Mouse (Mus musculus) gastrocnemius, adult 2 months (tissue): Measurements from ENCODE around the gene Klk7. TPM values are rescaled to one million over a fixed set of nuclear protein-coding genes. Genes with fewer than 3 reads are reported as not detected.

ENCODE experiments used
- DNase-seq: peaks from one replicate; pipeline ENCODE4 v3.0.0; 2022
- H3K27ac ChIP-seq: fragments of 200-600 bp; 2 replicates; pipeline ENCODE4 v1.8.1; 2022; ENCODE audit warnings: mild to moderate bottlenecking
- H3K4me3 ChIP-seq: fragments of 200-600 bp; 2 replicates; pipeline ENCODE4 v1.8.1; 2022; ENCODE audit warnings: mild to moderate bottlenecking, moderate library complexity
- CTCF ChIP-seq: fragments of 200-600 bp; IDR thresholded peaks from 2 replicates; pipeline ENCODE4 v1.8.1; 2022; ENCODE audit warnings: antibody characterized with exemption, mild to moderate bottlenecking, moderate library complexity
- intact Hi-C: fragments of 180-260 bp; cut with DNase I; formaldehyde crosslinking; loops from one replicate; pipeline ENCODE4 v1.15.1; 2025
- long read RNA-seq, 2 experiments: library from polyadenylated mRNA; stranded (forward); transcript quantifications; one replicate each; pipeline ENCODE4 v2.0.0; 2021
- total RNA-seq, 2 experiments: library from RNA; stranded (reverse); gene quantifications; 2 replicates each; pipeline ENCODE4 v1.2.3; 2021

The Klk7 gene
- total RNA-seq: not detected
- long read RNA-seq, experiment 1, partial matches to known transcripts: 0 of 1 reads
- long read RNA-seq, experiment 1, other reads (novel, unspliced or antisense): 1 of 1 reads
- long read RNA-seq, experiment 2: 0 reads

DNA sequence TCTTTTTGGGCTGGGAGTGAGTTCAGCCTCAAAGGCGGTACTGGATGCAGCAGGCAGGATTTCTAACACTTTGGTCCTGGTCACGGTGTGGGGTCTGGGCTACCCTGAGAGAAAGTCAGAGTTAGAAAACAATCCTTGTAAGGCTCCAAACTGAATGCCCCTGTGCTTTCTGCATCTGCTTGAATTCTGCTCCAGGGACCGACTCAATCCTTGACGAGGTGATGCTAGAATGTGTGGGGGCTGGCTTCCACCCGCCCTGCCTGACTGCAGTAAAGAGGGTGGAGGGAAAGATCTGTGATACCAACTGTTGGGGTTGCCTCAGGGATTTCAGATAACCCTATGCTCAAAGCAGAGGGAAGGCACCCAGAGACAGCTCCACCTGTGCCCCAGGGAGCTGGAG, at the start of gene Klk7:
Gene Klk7, plus strand, starts transcription at position 301 of the 400 bp plus-strand sequence.
- TF ChIP-seq CTCF: no peak
- H3K27ac ChIP-seq: no peak within 1 kb of the TSS
- H3K4me3 ChIP-seq: no peak within 1 kb of the TSS
- intact Hi-C loops: no loop called here
- DNase-seq: no peak

DNA sequence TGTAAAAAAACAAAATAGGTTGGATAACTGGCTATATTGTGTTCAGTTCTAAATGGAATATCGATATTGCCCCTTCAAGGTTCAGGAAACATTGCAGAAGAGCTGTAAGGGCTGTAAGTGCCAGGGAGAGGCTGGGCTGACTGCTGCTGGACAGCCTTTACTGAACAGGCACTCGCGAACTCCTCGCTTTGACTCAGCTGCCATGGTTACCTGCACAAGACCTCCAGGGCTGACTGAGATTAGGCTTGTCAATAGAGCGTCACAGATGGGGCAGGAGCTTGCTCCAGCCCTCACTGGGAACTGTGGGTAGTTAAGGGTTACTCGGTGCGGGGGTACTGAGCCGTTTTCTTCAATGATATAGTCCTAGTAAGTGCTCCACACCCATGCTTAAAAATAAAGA, 44.6 kb upstream of the Klk7 start:
- no peak overlapping the region for H3K4me3 ChIP-seq
- no peak overlapping the region for H3K27ac ChIP-seq
- intact Hi-C loops: no loop called here
- DNase-seq: no peak
- no peak for TF ChIP-seq CTCF

GRCm38 (mm10) chr7:43768597-43768996, 42.5 kb upstream of the Klk7 start, which contains the start of gene Klk12:
Gene Klk12, plus strand, starts transcription at chr7:43768897.
- intact Hi-C loops: no loop called here
- no peak within 1 kb of the TSS for H3K27ac ChIP-seq
- no peak within 1 kb of the TSS for H3K4me3 ChIP-seq
- TF ChIP-seq CTCF: no peak
- no peak for DNase-seq

DNA sequence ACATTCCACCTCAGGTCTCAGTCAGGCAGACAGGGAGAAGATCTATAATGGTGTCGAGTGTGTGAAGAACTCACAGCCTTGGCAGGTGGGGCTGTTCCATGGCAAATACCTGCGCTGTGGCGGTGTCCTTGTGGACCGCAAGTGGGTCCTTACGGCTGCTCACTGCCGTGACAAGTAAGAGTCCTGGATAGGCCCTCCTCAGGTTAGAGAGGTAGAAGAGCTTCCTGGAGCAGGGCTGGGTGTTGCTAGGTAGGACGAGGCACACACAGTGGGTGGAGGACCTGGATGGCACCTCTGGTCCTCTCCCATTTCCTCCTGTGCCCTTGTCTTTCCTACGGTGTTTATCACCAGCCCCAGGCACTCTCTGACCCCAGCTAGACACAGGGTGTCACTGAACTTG, 41.5 kb upstream of the Klk7 start:
- H3K4me3 ChIP-seq: no peak overlapping the region
- no peak for DNase-seq
- no peak overlapping the region for H3K27ac ChIP-seq
- no peak for TF ChIP-seq CTCF
- intact Hi-C loops: no loop called here

GRCm38 (mm10) chr7:43770701-43771100, 40.4 kb upstream of the Klk7 start:
- no peak overlapping the region for H3K27ac ChIP-seq
- no peak overlapping the region for H3K4me3 ChIP-seq
- DNase-seq: no peak
- intact Hi-C loops: no loop called here
- TF ChIP-seq CTCF: no peak

- no peak overlapping the region for H3K4me3 ChIP-seq
- intact Hi-C loops: no loop called here
- no peak for TF ChIP-seq CTCF
- DNase-seq: no peak
- H3K27ac ChIP-seq: no peak overlapping the region
Measured at GRCm38 (mm10) chr7:43771916-43772315, 39.2 kb upstream of the Klk7 start.

DNA sequence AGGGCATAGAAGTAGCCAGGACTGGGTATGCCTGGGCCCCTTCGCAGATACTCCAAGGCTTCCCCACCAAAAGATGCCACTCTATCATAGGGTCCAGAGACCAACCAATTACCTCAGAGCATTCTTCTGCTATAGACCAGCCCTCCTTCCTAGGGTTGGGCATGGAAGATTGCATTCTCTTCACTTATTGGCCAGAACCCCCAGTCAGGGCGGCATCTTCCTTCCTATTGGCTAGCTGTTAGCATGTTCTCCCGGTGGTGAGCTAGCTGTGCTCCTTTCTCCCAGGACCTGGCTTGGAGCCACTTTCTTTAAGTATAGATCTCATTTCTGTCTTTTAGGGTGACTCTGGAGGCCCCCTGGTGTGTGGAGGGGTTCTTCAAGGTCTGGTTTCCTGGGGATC, 38.2 kb upstream of the Klk7 start:
- intact Hi-C loops: no loop called here
- DNase-seq: no peak
- no peak overlapping the region for H3K27ac ChIP-seq
- H3K4me3 ChIP-seq: no peak overlapping the region
- TF ChIP-seq CTCF: no peak

- no peak within 1 kb of the TSS for H3K27ac ChIP-seq
- TF ChIP-seq CTCF: no peak
- no peak for DNase-seq
- intact Hi-C loops: no loop called here
- no peak within 1 kb of the TSS for H3K4me3 ChIP-seq
Measured at GRCm38 (mm10) chr7:43774364-43774763, 36.7 kb upstream of the Klk7 start, which contains the start of gene Klk11. Gene Klk11, plus strand, starts transcription at chr7:43774604.

DNA sequence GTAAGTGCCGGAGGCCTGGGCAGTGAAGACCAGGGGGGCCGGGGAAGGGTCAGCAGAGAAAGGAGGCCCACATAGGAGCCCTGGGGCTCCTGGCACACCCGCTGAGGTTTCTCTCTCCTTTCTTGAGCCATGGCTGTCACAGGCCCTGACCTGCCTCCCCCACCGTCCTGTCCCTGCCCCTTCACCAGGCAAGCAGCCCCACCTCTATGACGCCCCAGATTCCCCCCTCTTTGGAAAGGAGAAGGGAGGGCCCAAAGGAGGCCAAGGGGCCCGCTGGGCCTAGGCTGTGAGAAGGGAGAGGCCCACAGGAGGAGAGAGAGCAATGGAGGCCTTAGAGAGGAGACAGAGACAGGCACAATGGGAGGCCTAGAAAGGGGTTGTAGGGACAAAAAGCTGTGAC, 36.3 kb upstream of the Klk7 start:
- no peak for TF ChIP-seq CTCF
- Histone ChIP-seq H3K4me3 (no peak overlapping the region), H3K27ac (no peak overlapping the region)
- intact Hi-C loops: no loop called here
- DNase-seq: no peak

- intact Hi-C loops: no loop called here
- DNase-seq: no peak
- Histone ChIP-seq H3K4me3 (no peak overlapping the region), H3K27ac (no peak overlapping the region)
- no peak for TF ChIP-seq CTCF
Measured at GRCm38 (mm10) chr7:43775311-43776057, 35.6 kb upstream of the Klk7 start.

- H3K27ac ChIP-seq: no peak overlapping the region
- DNase-seq: no peak
- intact Hi-C loops: no loop called here
- no peak for TF ChIP-seq CTCF
- H3K4me3 ChIP-seq: no peak overlapping the region
Measured at GRCm38 (mm10) chr7:43776506-43776905, 34.6 kb upstream of the Klk7 start.

DNA sequence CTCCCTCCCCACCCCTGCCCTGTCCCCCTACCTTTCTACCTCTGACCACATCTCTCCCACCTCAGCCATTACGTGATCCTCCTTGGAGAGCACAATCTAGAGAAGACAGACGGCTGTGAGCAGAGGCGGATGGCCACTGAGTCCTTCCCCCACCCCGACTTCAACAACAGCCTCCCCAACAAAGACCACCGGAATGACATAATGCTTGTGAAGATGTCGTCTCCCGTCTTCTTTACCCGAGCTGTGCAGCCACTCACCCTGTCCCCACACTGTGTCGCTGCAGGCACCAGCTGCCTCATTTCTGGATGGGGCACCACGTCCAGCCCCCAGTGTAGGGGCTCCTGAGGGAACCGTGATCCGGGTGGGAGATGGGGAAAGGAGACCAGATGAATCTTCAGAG, 33.7 kb upstream of the Klk7 start:
- intact Hi-C loops: no loop called here
- TF ChIP-seq CTCF: no peak
- no peak overlapping the region for H3K27ac ChIP-seq
- no peak overlapping the region for H3K4me3 ChIP-seq
- DNase-seq: no peak

DNA sequence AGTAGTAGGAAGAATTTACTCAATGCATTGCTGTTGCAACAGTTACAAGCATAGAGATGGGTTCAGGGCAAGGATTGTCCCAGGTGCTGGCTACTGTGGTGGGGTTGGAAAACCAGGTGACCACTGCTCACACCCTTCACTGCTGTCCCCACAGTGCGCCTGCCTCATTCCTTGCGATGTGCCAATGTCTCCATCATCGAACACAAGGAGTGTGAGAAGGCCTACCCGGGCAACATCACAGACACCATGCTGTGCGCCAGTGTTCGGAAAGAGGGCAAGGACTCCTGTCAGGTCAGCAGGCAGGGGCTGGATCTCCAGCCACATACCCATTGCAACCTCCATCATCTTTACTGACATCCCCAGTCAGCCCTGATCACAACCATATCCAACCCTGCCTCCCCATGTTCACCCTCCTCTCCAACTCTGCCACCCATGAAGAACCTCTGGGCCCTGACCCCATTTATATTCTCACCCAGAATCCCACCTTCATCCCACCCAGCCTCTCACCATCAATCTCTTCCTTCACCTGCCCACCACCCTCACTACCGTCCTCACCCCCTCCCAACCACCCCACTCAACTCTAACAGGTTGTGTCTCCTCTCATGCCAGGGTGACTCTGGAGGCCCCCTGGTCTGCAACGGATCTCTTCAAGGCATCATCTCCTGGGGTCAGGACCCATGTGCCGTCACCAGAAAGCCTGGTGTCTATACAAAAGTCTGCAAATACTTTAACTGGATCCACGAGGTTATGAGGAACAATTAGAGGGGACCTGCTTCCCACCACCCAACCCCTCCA, 32.7 kb upstream of the Klk7 start:
- no peak for DNase-seq
- intact Hi-C loops: no loop called here
- H3K4me3 ChIP-seq: no peak overlapping the region
- no peak overlapping the region for H3K27ac ChIP-seq
- TF ChIP-seq CTCF: no peak
